Mouse (Mus musculus) stomach, postnatal 0 days (tissue): Measurements from ENCODE around the gene Fhit. TPM values are rescaled to one million over a fixed set of nuclear protein-coding genes. Genes with fewer than 3 reads are reported as not detected.
"Not testable (repeated sequence)": the region's sequence is repeated elsewhere in the genome, so short reads cannot be mapped to it uniquely, and the experiment has no call there.

Experiments
- ATAC-seq: fragments of 200-750 bp; cut with Nextera tagmentation; 2 replicates; pipeline ENCODE4 v1.8.0; 2017; ENCODE audit not compliant: low FRiP score, low TSS enrichment
- DNase-seq: peaks from one replicate; pipeline ENCODE4 v3.0.0-alpha.2; 2016; ENCODE audit warnings: low spot score
- H3K27ac ChIP-seq: fragments of 300-500 bp; sonication (generic); replicated peaks from 2 replicates; pipeline ENCODE4 v1.5.1; 2014; ENCODE audit warnings: mild to moderate bottlenecking, control low read depth
- H3K27me3 ChIP-seq: fragments of 300-500 bp; sonication (generic); 2 replicates; pipeline ENCODE4 v1.6.1; 2014; ENCODE audit warnings: low read length; ENCODE audit not compliant: control insufficient read depth, insufficient read depth
- H3K36me3 ChIP-seq: fragments of 300-500 bp; sonication (generic); 2 replicates; pipeline ENCODE4 v1.6.1; 2014; ENCODE audit warnings: low read length, mixed read lengths; ENCODE audit not compliant: control insufficient read depth, insufficient read depth
- H3K4me1 ChIP-seq: fragments of 300-500 bp; sonication (generic); replicated peaks from 2 replicates; pipeline ENCODE4 v1.6.1; 2014; ENCODE audit warnings: antibody characterized with exemption; ENCODE audit not compliant: control insufficient read depth, insufficient read depth
- H3K4me2 ChIP-seq: fragments of 300-500 bp; sonication (generic); replicated peaks from 2 replicates; pipeline ENCODE4 v1.6.1; 2014; ENCODE audit warnings: low read depth, mild to moderate bottlenecking, control low read depth, moderate library complexity
- H3K4me3 ChIP-seq: fragments of 300-500 bp; sonication (generic); 2 replicates; pipeline ENCODE4 v1.5.1; 2014; ENCODE audit warnings: low read depth, low read length, control low read depth
- H3K9ac ChIP-seq: fragments of 300-500 bp; sonication (generic); 2 replicates; pipeline ENCODE4 v1.6.1; 2014; ENCODE audit warnings: mild to moderate bottlenecking, low read length, control low read depth, mixed read lengths
- H3K9me3 ChIP-seq: fragments of 300-500 bp; sonication (generic); 2 replicates; pipeline ENCODE4 v1.6.1; 2016; ENCODE audit warnings: low read length; ENCODE audit not compliant: control insufficient read depth
- CTCF ChIP-seq: IDR thresholded peaks from 2 replicates; pipeline ENCODE4 v1.5.1; 2016; ENCODE audit warnings: antibody characterized with exemption, low read depth, mild to moderate bottlenecking, moderate library complexity
- EP300 ChIP-seq: optimal IDR thresholded peaks from 2 replicates; pipeline ENCODE3; 2016; ENCODE audit warnings: antibody characterized with exemption
- WGBS: fragments of 180-500 bp; shearing (Covaris S2); extraction: QIAGEN DNeasy Blood & Tissue Kit; methylation state at CpG from one replicate; pipeline ENCODE4 v1.1.7; 2014; 5-methylcytosine and 5-hydroxymethylcytosine counted together
- polyA plus RNA-seq: library from polyadenylated mRNA; unstranded; fragments of >200 nt; fragmentation: Nextera tagmentation; extraction: Ambion mirVana; gene quantifications from 2 replicates; pipeline ENCODE4 v1.2.1, GENCODE M21; 2015

Fhit gene
- polyA plus RNA-seq, 1 experiment from 2014 or later, result 12.2 TPM

- no peak overlapping the region for H3K9ac ChIP-seq
- 55% methylated on average over 3 of the region's 3 CpGs for WGBS
- DNase-seq (no peak), ATAC-seq (no peak)
- TF ChIP-seq CTCF, result no peak
- TF ChIP-seq EP300, result no peak
- H3K4me2 ChIP-seq, result no peak overlapping the region
- no peaks in the 10 kb centered on the region for H3K36me3 ChIP-seq
- no peaks in the 10 kb centered on the region for H3K27me3 ChIP-seq
- no peak overlapping the region for H3K4me3 ChIP-seq
- no peaks in the 10 kb centered on the region for H3K4me1 ChIP-seq
- no peak overlapping the region for H3K27ac ChIP-seq
- no peaks in the 10 kb centered on the region for H3K9me3 ChIP-seq
Measured at GRCm38 (mm10) chr14:11085596-11085995, 76.2 kb downstream of the Fhit start.

GRCm38 (mm10) chr14:11083946-11084345 is 77.9 kb downstream of the Fhit start:
- no peak overlapping the region for H3K4me3 ChIP-seq
- TF ChIP-seq CTCF (no peak), EP300 (no peak)
- H3K36me3 ChIP-seq, result no peaks in the 10 kb centered on the region
- DNase-seq, result no peak
- WGBS, result 59% methylated on average over 3 of the region's 3 CpGs
- no peaks in the 10 kb centered on the region for H3K27me3 ChIP-seq
- no peak overlapping the region for H3K9ac ChIP-seq
- H3K9me3 ChIP-seq, result no peaks in the 10 kb centered on the region
- no peak overlapping the region for H3K4me2 ChIP-seq
- no peak overlapping the region for H3K27ac ChIP-seq
- no peaks in the 10 kb centered on the region for H3K4me1 ChIP-seq
- ATAC-seq, result no peak

- ATAC-seq, result no peak
- Histone ChIP-seq H3K36me3 (no peaks in the 10 kb centered on the region), H3K27ac (no peak overlapping the region), H3K9ac (no peak overlapping the region), H3K4me2 (no peak overlapping the region), H3K4me3 (no peak overlapping the region), H3K9me3 (no peaks in the 10 kb centered on the region), H3K4me1 (no peaks in the 10 kb centered on the region), H3K27me3 (no peaks in the 10 kb centered on the region)
- DNase-seq, result no peak
- WGBS, result 64% methylated on average over 5 of the region's 5 CpGs
- TF ChIP-seq EP300 (no peak), CTCF (no peak)
Measured at GRCm38 (mm10) chr14:11083462-11083861, 78.4 kb downstream of the Fhit start.

DNA sequence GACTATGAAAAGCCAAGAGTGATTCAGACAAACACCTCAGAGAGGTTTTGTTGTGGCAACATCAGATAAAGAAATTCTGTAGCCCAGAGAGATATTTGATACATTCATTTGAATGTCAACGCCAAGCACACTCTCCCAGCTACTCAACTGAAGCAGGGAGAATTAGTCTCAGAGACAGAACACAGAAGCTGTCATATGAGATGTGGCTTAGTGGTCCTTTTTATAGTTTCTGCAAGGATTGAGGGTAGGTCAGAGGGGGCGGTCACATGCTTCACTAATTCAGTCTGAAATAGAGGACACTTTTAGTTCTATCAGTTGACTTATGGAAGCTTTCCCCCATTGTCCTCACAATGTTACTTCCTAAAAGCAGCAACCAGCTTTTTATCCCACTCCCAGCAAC is 98.2 kb downstream of the Fhit start:
- no peak overlapping the region for H3K4me3 ChIP-seq
- 71% methylated on average over 2 of the region's 2 CpGs for WGBS
- TF ChIP-seq CTCF, result no peak
- no peak for TF ChIP-seq EP300
- H3K27ac ChIP-seq, result no peak overlapping the region
- no peaks in the 10 kb centered on the region for H3K9me3 ChIP-seq
- no peak for DNase-seq
- H3K4me1 ChIP-seq, result no peaks in the 10 kb centered on the region
- H3K9ac ChIP-seq, result no peak overlapping the region
- ATAC-seq, result no peak
- no peak overlapping the region for H3K4me2 ChIP-seq
- no peaks in the 10 kb centered on the region for H3K27me3 ChIP-seq
- H3K36me3 ChIP-seq, result no peaks in the 10 kb centered on the region

GRCm38 (mm10) chr14:11060221-11060620 is 101.6 kb downstream of the Fhit start:
- Histone ChIP-seq H3K4me2 (no peak overlapping the region), H3K9me3 (no peaks in the 10 kb centered on the region), H3K9ac (no peak overlapping the region), H3K27me3 (no peaks in the 10 kb centered on the region), H3K27ac (no peak overlapping the region), H3K4me1 (no peaks in the 10 kb centered on the region), H3K36me3 (no peaks in the 10 kb centered on the region), H3K4me3 (no peak overlapping the region)
- ATAC-seq, result no peak
- DNase-seq, result no peak
- no peak for TF ChIP-seq CTCF
- TF ChIP-seq EP300, result no peak

DNA sequence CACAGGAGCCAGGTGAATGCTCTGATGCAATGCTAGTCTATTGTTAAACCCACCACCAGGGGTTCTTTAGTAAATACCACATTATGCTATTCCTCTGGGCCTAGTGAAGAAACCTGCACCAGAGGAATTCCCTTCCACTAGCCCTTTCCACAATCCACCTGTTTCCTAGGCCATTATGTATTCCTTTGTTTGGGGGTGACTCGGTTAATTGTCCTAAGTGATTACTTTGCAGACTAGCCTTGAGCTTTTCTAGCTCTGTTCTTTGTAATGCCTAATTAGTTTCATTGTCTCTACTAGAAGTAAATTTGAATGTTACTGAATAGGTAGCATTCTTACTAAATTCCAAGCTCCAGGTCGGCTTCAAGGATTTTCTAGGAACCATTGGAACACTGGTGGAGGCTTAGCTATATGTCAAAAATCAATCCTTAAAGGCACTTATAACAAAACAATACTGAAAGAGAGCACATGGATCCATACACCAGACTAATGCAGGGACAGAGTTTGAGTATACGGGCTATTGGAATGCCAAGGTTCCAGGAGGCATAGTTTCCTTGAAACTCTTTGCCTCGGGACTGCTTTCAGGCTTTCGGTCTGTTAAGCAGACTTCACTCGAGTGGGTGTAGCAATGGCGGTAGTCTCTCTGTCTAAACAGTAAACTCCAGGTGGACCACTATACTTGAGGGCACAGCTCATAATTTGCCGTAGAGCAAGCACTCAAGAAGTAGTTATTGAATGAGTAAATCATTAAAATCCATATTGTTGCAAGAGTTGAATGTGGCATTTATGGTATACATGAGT is 122.1 kb downstream of the Fhit start:
- ATAC-seq, H3K27ac ChIP-seq, H3K9ac ChIP-seq, H3K27me3 ChIP-seq, H3K9me3 ChIP-seq, H3K4me3 ChIP-seq, H3K36me3 ChIP-seq, DNase-seq, H3K4me2 ChIP-seq, H3K4me1 ChIP-seq: not testable (repeated sequence)
- WGBS, result 74% methylated on average over 8 of the region's 8 CpGs
